In genomic region chr4:136835621-136836386, GRCm38 (mm10) we compare ENCODE assay signal across 8 mouse cellular contexts. TPM values are rescaled to one million over a fixed set of nuclear protein-coding genes. Genes with fewer than 3 reads are reported as not detected.
DNase-seq lines count a peak whose midpoint lies in the region; ATAC-seq and TF ChIP-seq lines count a peak whose summit lies in the region.

Ephb2 (minus strand) TSS chr4:136835988.

- peak within 1 kb of the TSS; percentile 77 for H3K27ac ChIP-seq in gastrocnemius, adult 2 months
- H3K27ac ChIP-seq in hindbrain, embryonic 14.5 days = peak within 1 kb of the TSS; percentile 100
- peak within 1 kb of the TSS; percentile 57 for H3K27ac ChIP-seq in lung, postnatal 0 days (ENCODE audit: low read length)

- no peaks in the 10 kb centered on the region for H3K36me3 ChIP-seq in hindbrain, embryonic 14.5 days (replicated peaks; ENCODE audit: control insufficient read depth, insufficient read depth)
- H3K36me3 ChIP-seq in lung, postnatal 0 days (ENCODE audit: insufficient read depth, low read length) = no peaks in the 10 kb centered on the region

- peak within 1 kb of the TSS; percentile 93 for H3K4me2 ChIP-seq in hindbrain, embryonic 14.5 days (replicated peaks)
- peak within 1 kb of the TSS; percentile 99 for H3K4me2 ChIP-seq in lung, postnatal 0 days (replicated peaks; ENCODE audit: low read depth, low read length)

- H3K4me3 ChIP-seq in gastrocnemius, adult 2 months = peak within 1 kb of the TSS; percentile 72
- peak within 1 kb of the TSS; percentile 82 for H3K4me3 ChIP-seq in hindbrain, embryonic 14.5 days (replicated peaks; ENCODE audit: low read length)
- H3K4me3 ChIP-seq in lung, postnatal 0 days (ENCODE audit: low read depth, low read length) = peak within 1 kb of the TSS; percentile 59

- H3K9me3 ChIP-seq in hindbrain, embryonic 14.5 days (ENCODE audit: control insufficient read depth, low read length) = no peaks in the 10 kb centered on the region
- H3K9me3 ChIP-seq in lung, postnatal 0 days (ENCODE audit: low read length) = no peaks in the 10 kb centered on the region

- TF ChIP-seq EP300 in lung, postnatal 0 days (IDR thresholded peaks at IDR 0.05) = no peak

- peaks cover 53% of the 10 kb centered on the region for H3K4me1 ChIP-seq in hindbrain, embryonic 14.5 days (replicated peaks; ENCODE audit: control insufficient read depth, insufficient read depth, low read length)
- peaks cover 12% of the 10 kb centered on the region for H3K4me1 ChIP-seq in lung, postnatal 0 days (ENCODE audit: insufficient read depth, low read depth, low read length)

- no peak for TF ChIP-seq CTCF in gastrocnemius, adult 2 months (IDR thresholded peaks at IDR 0.05)
- TF ChIP-seq CTCF in lung, postnatal 0 days (IDR thresholded peaks at IDR 0.05) = no peak

- H3K9ac ChIP-seq in hindbrain, embryonic 14.5 days = peak within 1 kb of the TSS; percentile 87
- 0 out of 2 replicates have a peak within 1 kb of the TSS, but pooled peaks have one; percentile 32 for H3K9ac ChIP-seq in lung, postnatal 0 days (replicated peaks; ENCODE audit: low read depth)

- H3K27me3 ChIP-seq in hindbrain, embryonic 14.5 days (ENCODE audit: control insufficient read depth, insufficient read depth, low read length) = no peaks in the 10 kb centered on the region
- 0 out of 2 replicates have a peak, but pooled peaks cover 11% of the 10 kb centered on the region for H3K27me3 ChIP-seq in lung, postnatal 0 days (replicated peaks; ENCODE audit: insufficient read depth, low read length)

- under 1% methylated on average over 75 of the region's 88 CpGs for WGBS in hindbrain, embryonic 14.5 days
- WGBS in lung, postnatal 0 days = under 1% methylated on average over 42 of the region's 88 CpGs

- peak; percentile 85 for ATAC-seq in hindbrain, embryonic 14.5 days (ENCODE audit: low FRiP score)
- peak; percentile 78 for ATAC-seq in lung, postnatal 0 days

- DNase-seq in R1 (ENCODE audit: low read depth, low spot score) = peak; percentile 78
- DNase-seq in cerebellum, postnatal 36 days = peak; percentile 84 to 89
- DNase-seq in gastrocnemius, adult 2 months = peak; percentile 71
- DNase-seq in hindbrain, embryonic 14.5 days (ENCODE audit: low spot score) = peak; percentile 80
- DNase-seq in layer of hippocampus, postnatal 14 days (ENCODE audit: low spot score in 2 of 2) = peak; percentile 84 to 89
- DNase-seq in lung, postnatal 0 days (ENCODE audit: low spot score) = peak; percentile 74
- peak; percentile 84 for DNase-seq in retina, embryonic 14.5 days (ENCODE audit: low spot score)
- DNase-seq in thymus, postnatal 4 days = peak; percentile 90

- intact Hi-C loops in gastrocnemius, adult 2 months (cut with DNase I) = no loop called here

RNA-seq across cellular contexts. Expression of gene Ephb2, which starts in this region (rescaled TPM):
- 1 to 10 TPM in 1 of 2 experiments, under 1 TPM in 1; 0.26 to 1.9 TPM for total RNA-seq in gastrocnemius, adult 2 months (2021)
- polyA plus RNA-seq in hindbrain, embryonic 14.5 days (2014; fragmentation: Nextera tagmentation; extraction: Ambion mirVana) = 26.6 and 28.1 TPM in 2 replicates
- total RNA-seq in layer of hippocampus, postnatal 14 days (2021) = 10 to 100 TPM; 40.5 to 43.9 TPM
- 0.63 and 0.74 TPM in 2 replicates for polyA plus RNA-seq in lung, postnatal 0 days (2015; fragmentation: Nextera tagmentation; extraction: Ambion mirVana)

Comparison
In these comparisons a context has a peak if more than half of its experiments do, and no peak if none do; other contexts are left out.
1. Peak in every context shown above with its lines: DNase-seq, ATAC-seq, H3K4me3 ChIP-seq and H3K27ac ChIP-seq.
2. RNA of gene Ephb2 (total RNA-seq): 40.5 to 43.9 TPM in layer of hippocampus, postnatal 14 days; 0.26 to 1.9 TPM in gastrocnemius, adult 2 months; every median in the first group is over 10 times any median in the second.
3. RNA of gene Ephb2 (polyA plus RNA-seq): 26.6 to 28.1 TPM in hindbrain, embryonic 14.5 days; 0.63 to 0.74 TPM in lung, postnatal 0 days; every median in the first group is over 10 times any median in the second.
4. Peak in DNase-seq, ATAC-seq, H3K4me3 ChIP-seq, H3K27ac ChIP-seq, H3K9ac ChIP-seq and H3K4me2 ChIP-seq in lung, postnatal 0 days; RNA of the gene not detected or under 1 TPM.